Mouse (Mus musculus) kidney, adult 10 weeks (tissue): Measurements from ENCODE around the gene Gm20532. TPM values are rescaled to one million over a fixed set of nuclear protein-coding genes. Genes with fewer than 3 reads are reported as not detected.

Experiments
- polyA plus RNA-seq: library from polyadenylated mRNA; stranded (reverse); fragments of 350-450 nt; fragmentation: Illumina TruSeq; extraction: RNeasy Lipid Tissue Mini Kit (QIAGEN cat#74804); gene quantifications from one replicate; pipeline ENCODE4 v1.2.3, GENCODE M21; 2014; ENCODE audit warnings: low read depth, low replicate concordance

Gm20532 gene
- not detected for polyA plus RNA-seq

DNA sequence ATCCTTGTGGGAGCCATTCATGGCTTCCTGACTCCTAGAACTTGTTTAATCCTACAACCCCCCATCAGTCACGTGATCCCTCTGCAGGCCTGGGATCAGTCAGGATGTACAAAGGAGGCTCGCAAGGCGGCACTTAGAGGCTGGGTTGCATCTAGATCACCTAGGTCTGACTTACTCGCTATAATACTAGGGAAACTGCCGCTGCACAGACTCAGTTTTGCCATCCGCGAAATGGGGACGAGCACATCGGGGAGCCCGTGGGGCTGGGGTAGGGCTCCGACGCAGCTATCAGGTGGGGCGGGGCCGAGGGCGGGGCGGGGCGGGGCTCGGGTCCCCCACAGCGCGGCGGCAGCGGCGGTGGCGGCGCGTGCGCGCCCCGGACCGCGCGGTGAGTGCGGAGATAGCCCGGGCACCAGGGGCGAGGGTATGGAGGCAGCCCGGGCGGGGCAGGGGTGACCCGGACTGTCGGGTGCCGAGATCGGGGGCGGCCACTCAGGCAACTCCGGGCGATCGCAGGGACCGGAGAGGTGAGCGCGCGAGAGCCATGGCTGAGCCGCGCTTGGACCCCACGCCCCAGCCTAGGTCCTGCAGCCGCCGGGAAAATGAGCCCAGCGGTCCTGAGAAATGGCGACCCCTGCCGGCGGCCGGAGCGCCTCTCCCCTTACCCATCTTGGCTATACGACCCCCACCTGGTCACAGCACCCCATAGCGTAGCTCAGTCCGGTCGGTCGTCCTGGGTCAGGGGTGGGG is at the start of gene Gm20532:
Gm20532 (plus strand) TSS at position 346 of the 750 bp plus-strand sequence.

DNA sequence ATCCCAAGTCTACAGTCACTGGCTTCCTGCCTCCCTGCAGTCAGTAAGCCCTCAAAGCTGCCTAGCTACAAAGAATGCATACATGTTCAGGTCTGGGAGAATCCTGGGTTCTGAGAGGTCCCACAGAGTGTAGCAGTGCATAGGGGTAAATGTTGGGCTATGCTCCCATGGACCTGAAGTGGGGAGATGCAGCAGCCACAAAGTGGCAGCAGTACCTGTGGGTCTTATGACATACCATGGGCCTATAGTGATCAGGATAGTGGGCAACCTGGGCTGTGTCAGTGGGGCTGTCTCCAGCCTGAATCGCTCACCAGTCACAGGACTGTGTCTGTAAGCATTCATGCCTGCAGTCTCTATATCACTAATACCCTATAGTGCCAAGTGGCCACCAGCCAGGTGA is 6.7 kb upstream of the Gm20532 start, which contains the start of gene Egfl7:
Egfl7 (plus strand) TSS at position 301 of the 400 bp plus-strand sequence.

DNA sequence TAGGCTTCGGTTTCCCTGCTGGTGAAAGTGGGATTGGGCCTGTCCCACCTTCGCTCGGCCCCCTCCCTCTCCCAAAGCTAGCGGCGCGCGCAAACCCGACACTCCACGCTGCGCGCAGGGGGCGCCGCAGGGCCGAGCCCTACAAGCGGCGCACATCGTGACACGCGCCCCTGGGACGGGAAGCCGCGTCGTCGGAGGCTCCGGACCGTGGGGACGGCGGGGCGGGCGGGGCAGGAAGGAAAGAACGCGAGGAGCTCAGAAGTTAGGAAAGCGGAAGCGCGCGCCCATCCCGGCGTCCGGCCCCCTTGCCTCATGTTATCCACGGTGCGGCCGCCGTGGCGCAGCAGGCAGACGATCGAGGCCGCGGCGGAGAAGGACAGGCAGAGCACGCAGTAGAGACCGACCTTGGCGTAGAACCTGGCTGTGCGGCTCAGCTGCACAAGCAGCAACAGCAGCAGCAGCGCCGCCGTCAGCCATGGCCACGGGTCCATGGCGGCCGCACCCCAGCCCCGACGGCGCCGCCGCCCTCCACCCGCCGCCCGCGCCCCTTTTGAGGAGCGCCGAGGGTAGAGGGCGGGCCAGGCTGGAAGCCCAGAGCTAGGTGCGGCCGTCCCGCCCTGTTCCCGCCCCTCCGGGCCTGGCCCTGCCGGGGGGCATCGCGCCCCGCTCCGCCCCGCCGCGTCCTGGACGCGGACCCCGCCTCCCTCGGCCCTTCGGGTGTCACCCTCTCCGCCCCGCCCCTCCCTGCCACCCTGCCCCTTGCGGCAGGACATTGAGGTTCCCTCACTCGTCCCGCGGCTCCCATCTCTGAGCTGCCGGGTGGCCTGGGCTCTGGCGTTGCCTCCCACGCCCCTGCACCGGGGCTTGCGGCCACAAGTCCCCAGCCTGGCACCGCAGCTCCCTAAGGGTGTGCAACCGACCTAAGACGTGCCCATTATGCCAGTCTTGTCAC is 17.6 kb downstream of the Gm20532 start, which contains the start of gene Agpat2:
Agpat2 (minus strand) TSS at position 698 of the 952 bp plus-strand sequence.

DNA sequence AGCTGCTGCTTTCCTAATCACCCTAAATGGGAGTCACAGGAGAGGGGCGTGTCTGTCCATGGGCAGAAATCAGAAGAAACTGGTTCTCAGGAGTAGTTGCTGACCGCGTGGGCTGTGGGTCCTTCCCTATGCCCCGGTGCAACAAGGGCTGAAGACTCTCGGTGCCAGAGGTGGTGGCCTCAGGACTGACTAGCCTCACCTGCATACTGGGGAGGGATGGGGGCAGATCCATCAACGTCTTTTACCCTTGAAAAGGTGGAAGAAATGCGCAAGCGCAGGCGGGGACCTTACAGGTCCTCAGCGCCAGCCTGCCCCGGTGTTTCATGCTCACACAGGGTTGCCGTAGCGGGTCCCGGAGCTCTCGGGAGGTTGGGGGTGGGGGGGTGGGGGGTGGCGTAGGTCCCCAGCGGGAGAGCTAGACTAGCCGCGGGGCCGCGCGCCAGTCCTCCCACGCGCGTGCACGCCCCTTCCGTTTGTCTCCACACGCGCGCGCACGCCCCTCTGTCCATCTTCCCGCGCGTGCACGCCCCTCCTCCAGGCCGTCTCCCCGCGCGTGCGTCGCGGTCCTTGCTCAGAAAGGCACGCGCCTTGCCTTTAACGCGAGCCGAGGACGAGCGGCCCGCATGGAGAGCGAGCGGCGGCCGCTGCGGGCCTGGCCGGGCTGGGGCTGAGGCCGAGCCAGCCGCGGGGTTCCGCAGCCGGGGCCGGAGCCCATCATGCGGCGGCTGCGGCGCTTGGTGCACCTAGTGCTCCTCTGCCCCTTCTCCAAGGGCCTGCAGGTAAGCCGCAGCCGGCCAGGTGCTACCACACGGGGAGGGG is 41.7 kb downstream of the Gm20532 start, which contains the start of gene Fam69b:
Fam69b (plus strand) TSS at position 537 of the 819 bp plus-strand sequence.

DNA sequence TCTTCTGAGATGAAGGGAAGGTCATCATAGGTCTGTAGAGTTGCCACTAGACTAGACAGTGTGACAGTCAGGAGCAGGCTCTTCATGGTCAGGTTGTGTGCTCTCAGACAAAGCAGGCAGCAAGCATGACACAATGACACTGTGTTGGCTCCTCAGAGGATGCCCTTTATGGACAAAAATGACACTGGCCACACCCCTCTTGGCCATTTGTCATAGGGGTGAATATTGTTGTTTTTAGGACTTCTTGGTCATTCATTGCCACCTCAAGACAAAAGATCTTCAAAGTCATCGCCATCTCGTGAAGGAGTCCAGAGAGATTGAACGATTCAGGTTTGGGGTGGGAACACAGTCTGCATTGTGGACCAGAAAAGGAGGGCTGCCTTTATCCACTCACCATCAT is 84.7 kb downstream of the Gm20532 start, which contains the start of gene Lcn4:
Lcn4 (minus strand) TSS at position 101 of the 400 bp plus-strand sequence.

Other genes with a start within 250 kb of the Gm20532 start
- gene Dnlz, start 234.5 kb upstream of the Gm20532 start, polyA plus RNA-seq = 1.3 TPM
- not detected for gene Card9, start 225.7 kb upstream of the Gm20532 start, polyA plus RNA-seq
- gene Snapc4, start 206.0 kb upstream of the Gm20532 start, polyA plus RNA-seq = 3.8 TPM
- 34.3 TPM for gene Entr1, start 197.3 kb upstream of the Gm20532 start, polyA plus RNA-seq
- 136 TPM for gene Pmpca, start 197.3 kb upstream of the Gm20532 start, polyA plus RNA-seq
- gene Inpp5e, start 177.4 kb upstream of the Gm20532 start, polyA plus RNA-seq = 10.9 TPM
- gene Sec16a, start 141.4 kb upstream of the Gm20532 start, polyA plus RNA-seq = 44.5 TPM
- gene Notch1, start 70.0 kb upstream of the Gm20532 start, polyA plus RNA-seq = 1.1 TPM
- gene Egfl7, start 6.6 kb upstream of the Gm20532 start, polyA plus RNA-seq = 6.6 TPM
- 2.1 TPM for gene Agpat2, start 17.8 kb downstream of the Gm20532 start, polyA plus RNA-seq
- gene Fam69b, start 41.8 kb downstream of the Gm20532 start, polyA plus RNA-seq = not detected
- gene Lcn4, start 84.6 kb downstream of the Gm20532 start, polyA plus RNA-seq = not detected